Mouse (Mus musculus) hindbrain, embryonic 16.5 days (tissue): ENCODE results near the gene Shc2. TPM values are rescaled to one million over a fixed set of nuclear protein-coding genes. Genes with fewer than 3 reads are reported as not detected.

Source experiments
- ATAC-seq: fragments of 200-750 bp; cut with Nextera tagmentation; 2 replicates; pipeline ENCODE4 v1.8.0; 2017; ENCODE audit warnings: moderate TSS enrichment, moderate library complexity
- H3K27ac ChIP-seq: fragments of 300-500 bp; sonication (generic); 2 replicates; pipeline ENCODE4 v1.5.1; 2014; ENCODE audit warnings: low read depth, mild to moderate bottlenecking, control low read depth, low read length, moderate library complexity
- H3K27me3 ChIP-seq: fragments of 300-500 bp; sonication (generic); replicated peaks from 2 replicates; pipeline ENCODE4 v1.6.1; 2014; ENCODE audit warnings: low read length; ENCODE audit not compliant: control insufficient read depth, insufficient read depth
- H3K36me3 ChIP-seq: fragments of 300-500 bp; sonication (generic); 2 replicates; pipeline ENCODE4 v1.6.1; 2014; ENCODE audit warnings: mild to moderate bottlenecking, low read length, moderate library complexity, mixed read lengths; ENCODE audit not compliant: control insufficient read depth, insufficient read depth
- H3K4me1 ChIP-seq: fragments of 300-500 bp; sonication (generic); 2 replicates; pipeline ENCODE4 v1.6.1; 2014; ENCODE audit warnings: low read depth, low read length; ENCODE audit not compliant: control insufficient read depth, insufficient read depth
- H3K4me2 ChIP-seq: fragments of 300-500 bp; sonication (generic); 2 replicates; pipeline ENCODE4 v1.6.1; 2014; ENCODE audit warnings: mild to moderate bottlenecking, low read length, control low read depth, moderate library complexity
- H3K4me3 ChIP-seq: fragments of 300-500 bp; sonication (generic); 2 replicates; pipeline ENCODE4 v1.5.1; 2014; ENCODE audit warnings: mild to moderate bottlenecking, low read length, control low read depth, moderate library complexity
- H3K9ac ChIP-seq: fragments of 300-500 bp; sonication (generic); 2 replicates; pipeline ENCODE4 v1.6.1; 2014; ENCODE audit warnings: low read depth, mild to moderate bottlenecking, control low read depth, low read length, moderate library complexity
- H3K9me3 ChIP-seq: fragments of 300-500 bp; sonication (generic); 2 replicates; pipeline ENCODE4 v1.6.1; 2014; ENCODE audit warnings: mild to moderate bottlenecking, low read length, moderate library complexity; ENCODE audit not compliant: control insufficient read depth
- WGBS: fragments of 180-500 bp; shearing (Covaris S2); extraction: QIAGEN DNeasy Blood & Tissue Kit; methylation state at CpG from one replicate; pipeline ENCODE4 v1.1.7; 2014; 5-methylcytosine and 5-hydroxymethylcytosine counted together
- polyA plus RNA-seq: library from polyadenylated mRNA; unstranded; fragments of >200 nt; fragmentation: Nextera tagmentation; extraction: Ambion mirVana; gene quantifications from 2 replicates; pipeline ENCODE4 v1.2.1, GENCODE M21; 2015

Gene Shc2
- polyA plus RNA-seq, 1 experiment from 2014 or later, result 13.7 TPM

DNA sequence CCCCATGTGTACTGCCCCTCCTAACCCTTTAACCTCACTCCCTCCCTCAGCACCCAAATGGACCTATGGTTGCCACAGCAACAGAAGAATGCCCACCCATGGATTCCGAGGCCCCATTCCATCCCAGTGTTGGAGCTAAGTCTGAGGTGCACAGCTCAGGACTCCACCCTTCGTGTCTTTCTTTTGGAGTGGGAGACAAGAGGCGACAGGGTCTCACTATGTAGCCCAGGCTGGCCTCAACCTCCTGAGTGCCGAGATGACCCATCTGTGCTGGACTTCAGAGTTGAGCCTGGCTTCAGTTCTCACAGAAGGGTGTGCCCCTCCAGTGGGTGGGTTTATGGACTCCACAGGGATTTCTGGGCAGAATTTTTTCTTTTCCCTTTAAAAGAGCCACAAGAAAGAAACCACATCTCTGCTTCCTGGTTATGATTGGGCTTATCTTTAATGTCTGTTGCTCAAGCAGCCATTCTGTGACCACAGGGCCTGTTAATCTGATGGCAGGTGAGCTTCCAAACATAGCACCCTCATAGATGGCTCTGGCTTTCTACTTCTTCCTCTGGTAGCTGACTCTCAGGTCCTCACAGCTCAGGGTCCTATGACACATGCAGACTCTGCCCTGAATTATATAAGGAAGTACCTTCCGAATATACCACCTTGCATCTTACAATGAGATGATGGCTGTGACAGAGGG is 50.5 kb downstream of the Shc2 start, which contains the start of gene Theg:
Gene Theg, minus strand, starts transcription at position 271 of the 691 bp plus-strand sequence.
- no peaks in the 10 kb centered on the region for H3K27me3 ChIP-seq
- no peak within 1 kb of the TSS for H3K27ac ChIP-seq
- 79% methylated on average over 5 of the region's 5 CpGs for WGBS
- no peaks in the 10 kb centered on the region; the same call in 1 of the 2 replicates for H3K9me3 ChIP-seq
- no peak for ATAC-seq
- no peaks in the 10 kb centered on the region for H3K36me3 ChIP-seq
- H3K4me3 ChIP-seq, result no peak within 1 kb of the TSS
- no peaks in the 10 kb centered on the region for H3K4me1 ChIP-seq
- no peak within 1 kb of the TSS for H3K4me2 ChIP-seq
- no peak within 1 kb of the TSS for H3K9ac ChIP-seq

DNA sequence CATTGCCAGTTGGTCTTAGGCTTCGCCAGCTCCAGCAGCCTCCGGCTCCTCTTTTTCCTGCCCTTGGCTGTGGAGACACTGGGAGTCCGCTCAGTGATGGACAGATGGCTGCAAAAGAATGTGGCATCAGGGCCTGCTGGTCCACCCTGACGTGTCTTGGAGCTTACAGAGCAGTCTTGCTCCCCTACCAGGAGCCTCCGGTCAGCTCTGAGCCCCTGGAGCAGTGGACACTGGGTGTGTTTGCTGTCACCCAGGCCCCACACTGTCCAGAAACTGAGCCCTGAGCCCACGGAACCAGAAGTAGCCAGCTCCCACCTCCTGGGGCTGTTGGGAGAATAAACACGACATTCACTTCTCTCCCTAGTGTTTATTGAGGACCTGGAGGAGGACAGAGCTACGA is 51.5 kb downstream of the Shc2 start:
- WGBS, result 67% methylated on average over 8 of the region's 8 CpGs
- Histone ChIP-seq H3K4me2 (no peak overlapping the region), H3K4me3 (no peak overlapping the region), H3K9me3 (no peaks in the 10 kb centered on the region), H3K36me3 (no peaks in the 10 kb centered on the region), H3K27me3 (no peaks in the 10 kb centered on the region), H3K9ac (no peak overlapping the region), H3K27ac (no peak overlapping the region), H3K4me1 (no peaks in the 10 kb centered on the region)
- no peak for ATAC-seq

DNA sequence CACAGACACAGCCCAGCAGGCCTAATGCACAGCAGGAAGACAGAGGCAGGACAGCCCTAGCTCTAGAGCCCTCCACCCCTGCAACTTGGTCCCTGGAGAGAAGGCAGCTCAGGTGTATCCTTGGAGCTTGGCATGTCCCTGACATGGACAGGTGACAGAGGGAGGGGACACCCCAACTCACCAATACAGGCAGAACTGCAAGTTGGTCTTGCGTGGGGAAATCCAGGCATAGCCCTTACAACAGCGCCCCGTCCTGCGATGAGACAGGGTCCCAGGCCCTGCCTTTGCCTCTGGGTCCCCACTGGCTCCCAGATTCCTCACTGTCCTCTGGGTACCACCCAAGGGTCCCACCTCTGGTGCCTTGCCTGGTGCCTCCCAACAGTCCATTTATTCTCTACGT is 52.0 kb downstream of the Shc2 start:
- 93% methylated on average over 5 of the region's 5 CpGs for WGBS
- H3K4me2 ChIP-seq, result no peak overlapping the region
- no peak overlapping the region for H3K9ac ChIP-seq
- no peaks in the 10 kb centered on the region for H3K4me1 ChIP-seq
- no peaks in the 10 kb centered on the region for H3K36me3 ChIP-seq
- no peak for ATAC-seq
- H3K9me3 ChIP-seq, result no peaks in the 10 kb centered on the region
- H3K27me3 ChIP-seq, result no peaks in the 10 kb centered on the region
- no peak overlapping the region for H3K27ac ChIP-seq
- no peak overlapping the region for H3K4me3 ChIP-seq

DNA sequence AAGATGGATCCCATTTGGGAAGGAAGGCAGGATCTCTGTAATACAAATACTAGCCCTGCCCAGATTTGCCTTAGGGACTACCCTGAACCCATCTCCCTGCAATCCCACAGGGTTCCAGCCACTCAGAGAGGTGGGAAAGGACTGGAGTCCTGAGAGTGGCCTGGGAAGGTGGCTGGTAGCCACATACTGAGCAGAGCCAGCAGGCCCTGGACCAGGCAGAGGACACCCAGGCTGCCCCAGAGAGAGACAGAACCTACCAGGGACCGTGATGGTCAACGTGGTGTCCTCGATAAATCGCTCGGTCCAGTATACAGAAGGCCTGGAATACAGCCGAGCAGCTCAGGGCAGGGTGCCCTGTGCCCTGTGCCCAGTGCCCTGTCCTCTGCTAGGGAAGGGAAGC is 52.6 kb downstream of the Shc2 start:
- ATAC-seq, result no peak
- no peaks in the 10 kb centered on the region for H3K36me3 ChIP-seq
- no peaks in the 10 kb centered on the region for H3K4me1 ChIP-seq
- no peak overlapping the region for H3K27ac ChIP-seq
- WGBS, result 95% methylated on average over 6 of the region's 6 CpGs
- H3K9ac ChIP-seq, result no peak overlapping the region
- no peak overlapping the region for H3K4me2 ChIP-seq
- H3K4me3 ChIP-seq, result no peak overlapping the region
- H3K9me3 ChIP-seq, result no peaks in the 10 kb centered on the region
- no peaks in the 10 kb centered on the region for H3K27me3 ChIP-seq

DNA sequence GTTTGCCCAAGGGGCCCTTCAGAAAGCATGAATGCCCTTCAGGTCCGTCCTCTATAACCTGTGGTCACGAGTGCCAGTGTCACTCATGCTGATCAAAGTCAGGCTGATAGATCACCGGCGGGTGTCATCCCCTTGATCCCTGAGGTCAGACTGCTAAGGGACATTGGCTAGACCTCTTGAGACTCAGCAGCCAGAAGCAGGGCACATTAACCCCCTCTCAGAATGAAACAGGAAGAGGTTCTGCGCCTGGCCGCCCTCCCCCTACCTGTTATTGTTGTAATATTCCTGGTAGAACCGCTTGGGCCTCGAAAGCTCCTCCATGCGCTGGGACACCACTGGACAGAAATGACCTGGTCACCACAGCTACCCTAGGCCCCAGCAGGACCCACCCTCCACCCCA is 53.3 kb downstream of the Shc2 start:
- H3K27me3 ChIP-seq, result no peaks in the 10 kb centered on the region
- ATAC-seq, result no peak
- no peaks in the 10 kb centered on the region for H3K4me1 ChIP-seq
- no peak overlapping the region for H3K27ac ChIP-seq
- no peak overlapping the region for H3K4me3 ChIP-seq
- no peak overlapping the region for H3K9ac ChIP-seq
- 80% methylated on average over 9 of the region's 9 CpGs for WGBS
- H3K4me2 ChIP-seq, result no peak overlapping the region
- no peaks in the 10 kb centered on the region for H3K9me3 ChIP-seq
- H3K36me3 ChIP-seq, result no peaks in the 10 kb centered on the region

DNA sequence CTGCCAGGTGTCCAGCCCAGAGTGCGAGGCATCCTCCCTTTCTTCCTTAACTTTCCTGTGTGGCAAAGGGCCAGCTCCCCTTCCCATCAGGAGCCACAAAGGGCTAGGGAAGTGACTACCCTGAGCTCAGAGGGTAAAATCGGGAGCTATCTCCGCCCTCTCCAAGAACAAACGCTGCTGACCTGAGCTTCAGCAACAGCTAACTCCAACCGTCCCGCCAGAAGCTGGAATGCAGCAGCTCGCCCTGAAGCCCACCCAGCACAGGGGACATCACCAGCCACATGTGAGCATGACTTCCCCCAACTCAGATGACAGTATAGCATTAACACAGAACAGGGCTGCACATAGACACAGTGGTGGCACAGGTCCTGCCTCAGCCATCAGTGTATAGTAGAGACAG is 53.7 kb downstream of the Shc2 start:
- H3K9me3 ChIP-seq, result no peaks in the 10 kb centered on the region
- no peak overlapping the region for H3K4me3 ChIP-seq
- no peak overlapping the region for H3K9ac ChIP-seq
- no peak for ATAC-seq
- WGBS, result 79% methylated on average over 7 of the region's 7 CpGs
- H3K4me1 ChIP-seq, result no peaks in the 10 kb centered on the region
- H3K27ac ChIP-seq, result no peak overlapping the region
- no peaks in the 10 kb centered on the region for H3K27me3 ChIP-seq
- H3K36me3 ChIP-seq, result no peaks in the 10 kb centered on the region
- no peak overlapping the region for H3K4me2 ChIP-seq

DNA sequence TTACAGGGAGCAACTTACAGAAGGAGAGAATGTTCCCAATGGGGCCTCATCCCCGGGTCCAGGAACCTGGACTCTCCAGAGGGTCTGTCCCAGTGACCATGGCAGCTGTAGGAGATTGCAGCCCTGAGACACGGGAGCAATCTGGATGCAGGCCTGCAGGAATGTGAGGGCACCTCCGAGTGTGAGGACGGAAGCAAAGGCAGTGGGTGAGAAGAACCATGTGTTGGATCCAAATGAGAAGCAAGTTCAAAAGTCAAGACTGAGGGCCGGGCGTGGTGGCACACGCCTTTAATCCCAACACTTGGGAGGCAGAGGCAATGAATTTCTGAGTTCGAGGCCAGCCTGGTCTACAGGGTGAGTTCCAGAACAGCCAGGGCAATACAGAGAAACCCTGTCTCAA is 56.2 kb downstream of the Shc2 start:
- Histone ChIP-seq H3K36me3 (no peaks in the 10 kb centered on the region), H3K9ac (no peak overlapping the region), H3K27ac (no peak overlapping the region), H3K9me3 (no peaks in the 10 kb centered on the region), H3K27me3 (no peaks in the 10 kb centered on the region), H3K4me1 (no peaks in the 10 kb centered on the region), H3K4me3 (no peak overlapping the region), H3K4me2 (no peak overlapping the region)
- WGBS, result 90% methylated on average over 8 of the region's 8 CpGs
- no peak for ATAC-seq

DNA sequence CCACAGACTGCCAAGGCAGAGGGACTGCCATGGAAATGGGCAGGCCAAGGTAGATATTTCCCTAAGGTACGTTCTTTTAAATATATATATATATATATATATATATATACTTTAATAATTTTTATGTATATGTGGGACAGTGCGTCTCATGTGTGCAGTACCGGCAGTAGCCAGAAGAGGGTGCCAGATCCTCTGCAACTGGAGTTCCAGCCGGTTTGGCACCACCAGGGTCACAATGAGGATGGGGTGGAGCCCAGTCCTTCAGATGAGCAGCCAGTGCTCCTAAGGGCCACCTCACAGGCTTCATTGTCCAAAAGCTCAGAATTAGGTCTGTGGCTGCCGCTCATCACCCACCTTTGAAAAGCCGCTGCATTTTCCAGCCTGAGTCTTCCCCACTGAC is 56.9 kb downstream of the Shc2 start:
- no peaks in the 10 kb centered on the region for H3K4me1 ChIP-seq
- H3K27me3 ChIP-seq, result no peaks in the 10 kb centered on the region
- 39% methylated on average over 6 of the region's 6 CpGs for WGBS
- no peak overlapping the region for H3K9ac ChIP-seq
- no peak overlapping the region for H3K4me3 ChIP-seq
- no peak overlapping the region for H3K27ac ChIP-seq
- no peaks in the 10 kb centered on the region for H3K36me3 ChIP-seq
- no peak for ATAC-seq
- H3K4me2 ChIP-seq, result no peak overlapping the region
- H3K9me3 ChIP-seq, result no peaks in the 10 kb centered on the region

DNA sequence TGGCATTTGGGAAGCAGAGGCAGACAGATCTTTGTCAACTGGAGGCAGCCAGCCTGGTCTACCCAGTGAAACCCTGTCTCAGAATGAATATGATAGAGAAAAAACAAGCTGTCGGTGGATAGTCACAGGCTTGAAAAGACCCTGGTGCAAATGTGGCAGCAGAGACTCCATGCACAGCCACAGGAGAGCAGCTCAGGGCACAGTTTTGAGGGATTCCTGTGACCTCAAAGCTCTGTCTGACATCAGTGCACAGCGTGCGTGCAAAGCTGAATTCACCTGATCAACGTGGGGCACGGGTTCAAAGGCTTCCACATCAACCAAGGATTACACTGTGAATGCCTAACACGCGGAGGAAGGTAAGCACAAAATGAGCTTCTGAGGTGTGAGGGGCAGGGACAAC is 57.4 kb downstream of the Shc2 start:
- Histone ChIP-seq H3K27me3 (no peaks in the 10 kb centered on the region), H3K9me3 (no peaks in the 10 kb centered on the region), H3K4me2 (no peak overlapping the region), H3K4me3 (no peak overlapping the region), H3K36me3 (no peaks in the 10 kb centered on the region), H3K9ac (no peak overlapping the region), H3K4me1 (no peaks in the 10 kb centered on the region), H3K27ac (no peak overlapping the region)
- WGBS, result 69% methylated on average over 7 of the region's 7 CpGs
- no peak for ATAC-seq

DNA sequence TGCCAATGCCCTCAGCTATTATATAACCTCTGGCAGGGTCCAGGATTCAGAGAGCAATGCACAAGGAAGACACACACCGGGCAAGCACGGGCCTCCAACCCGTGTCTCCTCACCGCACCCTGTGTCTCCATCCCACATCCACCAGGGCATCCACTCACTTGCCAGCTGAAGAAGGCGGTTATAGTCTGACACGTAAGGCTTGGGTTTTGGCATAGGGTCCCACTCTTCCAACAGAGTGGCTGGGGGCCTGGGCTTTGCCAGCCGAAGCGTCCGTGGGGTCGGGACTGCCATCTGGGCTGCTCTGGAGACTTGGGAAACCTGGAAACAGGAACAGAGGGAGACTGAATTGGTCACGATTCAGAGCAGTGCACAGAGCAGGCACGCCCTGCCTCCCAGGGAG is 57.9 kb downstream of the Shc2 start:
- ATAC-seq, result no peak
- no peak overlapping the region for H3K9ac ChIP-seq

More for the DNA sequence above, 57.9 kb downstream of the Shc2 start:
- Histone ChIP-seq H3K27ac (no peak overlapping the region), H3K4me2 (no peak overlapping the region), H3K27me3 (no peaks in the 10 kb centered on the region), H3K9me3 (no peaks in the 10 kb centered on the region), H3K4me3 (no peak overlapping the region), H3K4me1 (no peaks in the 10 kb centered on the region), H3K36me3 (no peaks in the 10 kb centered on the region)
- 77% methylated on average over 12 of the region's 12 CpGs for WGBS
